Mouse (Mus musculus) heart, embryonic 10.5 days (tissue): ENCODE results near the gene Lrp8. TPM values are rescaled to one million over a fixed set of nuclear protein-coding genes. Genes with fewer than 3 reads are reported as not detected.
A peak's percentile ranks its signal among the peaks of the same experiment; 100 is the strongest.

ENCODE experiments used
- DNase-seq: peaks from one replicate; pipeline ENCODE4 v3.0.0-alpha.2; 2017; ENCODE audit warnings: low spot score
- H3K27ac ChIP-seq: fragments of 300-500 bp; sonication (generic); 2 replicates; pipeline ENCODE4 v1.5.1; 2016; ENCODE audit warnings: mild to moderate bottlenecking
- H3K27me3 ChIP-seq: fragments of 300-500 bp; sonication (generic); 2 replicates; pipeline ENCODE4 v1.6.1; 2016; ENCODE audit warnings: mild to moderate bottlenecking; ENCODE audit not compliant: poor library complexity, insufficient read depth, severe bottlenecking
- H3K36me3 ChIP-seq: fragments of 300-500 bp; sonication (generic); 2 replicates; pipeline ENCODE4 v1.6.1; 2016; ENCODE audit warnings: mild to moderate bottlenecking, moderate library complexity
- H3K4me1 ChIP-seq: fragments of 300-500 bp; sonication (generic); 2 replicates; pipeline ENCODE4 v1.6.1; 2016; ENCODE audit warnings: mild to moderate bottlenecking
- H3K4me3 ChIP-seq: fragments of 300-500 bp; sonication (generic); 2 replicates; pipeline ENCODE4 v1.5.1; 2016; ENCODE audit warnings: mild to moderate bottlenecking, moderate library complexity
- H3K9me3 ChIP-seq: fragments of 300-500 bp; sonication (generic); 2 replicates; pipeline ENCODE4 v1.6.1; 2016; ENCODE audit warnings: mild to moderate bottlenecking, moderate library complexity
- WGBS: fragments of 180-500 bp; shearing (Covaris S2); methylation state at CpG from one replicate; pipeline ENCODE4 v1.1.7; 2016; 5-methylcytosine and 5-hydroxymethylcytosine counted together
- polyA plus RNA-seq: library from polyadenylated mRNA; unstranded; fragments of >200 nt; fragmentation: Nextera tagmentation; extraction: Ambion mirVana; gene quantifications from 2 replicates; pipeline ENCODE4 v1.2.1, GENCODE M21; 2016

Gene Lrp8
- polyA plus RNA-seq, 1 experiment from 2014 or later = 2.6 TPM

DNA sequence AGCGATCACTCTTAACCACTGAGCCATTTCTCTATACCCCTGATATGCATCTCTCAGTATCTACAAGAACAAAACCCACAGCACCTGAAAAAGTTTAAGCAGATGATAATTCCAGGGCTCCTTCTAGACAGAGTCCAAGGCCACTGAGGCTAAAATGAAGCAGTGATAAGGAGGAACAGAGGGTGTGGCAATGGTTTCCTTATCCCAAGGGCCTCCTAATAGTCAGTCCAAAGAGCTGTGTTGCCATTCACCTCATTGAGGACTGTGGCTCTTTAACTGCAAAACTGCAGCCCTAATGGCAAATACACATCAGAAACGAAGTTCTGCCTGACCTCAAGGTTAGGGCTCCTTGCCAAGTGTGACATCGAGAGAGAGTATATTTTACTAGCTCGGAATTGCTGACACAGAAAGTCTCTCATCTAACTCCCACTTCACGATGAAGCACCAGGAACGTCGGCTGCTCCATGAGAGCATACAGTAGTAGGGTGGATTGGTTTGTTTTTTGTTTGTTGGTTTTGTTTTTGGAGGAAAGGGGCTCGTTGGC, 119.2 kb downstream of the Lrp8 start:
- Histone ChIP-seq H3K27me3 (no peaks in the 10 kb centered on the region), H3K9me3 (no peaks in the 10 kb centered on the region), H3K36me3 (0 out of 2 replicates have a peak, but pooled peaks cover 6% of the 10 kb centered on the region), H3K4me3 (no peak overlapping the region), H3K27ac (no peak overlapping the region), H3K4me1 (peaks cover 28% of the 10 kb centered on the region)
- no peak for DNase-seq
- WGBS = 79% methylated on average over 8 of the region's 8 CpGs

DNA sequence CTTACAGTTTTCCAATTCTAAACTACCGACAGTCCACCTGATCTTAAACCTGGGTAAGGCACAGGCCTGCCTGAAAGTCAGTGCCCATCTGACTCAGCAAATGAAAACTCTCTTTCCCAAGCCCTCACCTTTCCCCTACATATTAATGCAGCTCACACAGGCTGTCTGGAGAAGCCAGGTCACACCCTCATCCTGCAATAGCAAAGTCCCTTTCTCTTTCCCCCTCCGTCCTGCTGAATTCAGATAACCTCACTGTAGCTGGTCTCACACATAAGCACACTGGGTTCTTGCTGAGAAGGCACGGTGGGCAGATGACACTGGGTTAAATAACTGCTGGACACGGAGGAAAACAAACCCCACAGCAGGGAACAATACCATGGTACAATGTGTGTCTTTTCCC, 119.9 kb downstream of the Lrp8 start:
- Histone ChIP-seq H3K36me3 (0 out of 2 replicates have a peak, but pooled peaks cover 6% of the 10 kb centered on the region), H3K4me3 (peak overlapping the region; percentile 93; the same call in 1 of the 2 replicates), H3K27me3 (no peaks in the 10 kb centered on the region), H3K27ac (peak overlapping the region; percentile 56), H3K9me3 (no peaks in the 10 kb centered on the region), H3K4me1 (peaks cover 28% of the 10 kb centered on the region)
- 70% methylated on average over 4 of the region's 4 CpGs for WGBS
- DNase-seq = no peak

DNA sequence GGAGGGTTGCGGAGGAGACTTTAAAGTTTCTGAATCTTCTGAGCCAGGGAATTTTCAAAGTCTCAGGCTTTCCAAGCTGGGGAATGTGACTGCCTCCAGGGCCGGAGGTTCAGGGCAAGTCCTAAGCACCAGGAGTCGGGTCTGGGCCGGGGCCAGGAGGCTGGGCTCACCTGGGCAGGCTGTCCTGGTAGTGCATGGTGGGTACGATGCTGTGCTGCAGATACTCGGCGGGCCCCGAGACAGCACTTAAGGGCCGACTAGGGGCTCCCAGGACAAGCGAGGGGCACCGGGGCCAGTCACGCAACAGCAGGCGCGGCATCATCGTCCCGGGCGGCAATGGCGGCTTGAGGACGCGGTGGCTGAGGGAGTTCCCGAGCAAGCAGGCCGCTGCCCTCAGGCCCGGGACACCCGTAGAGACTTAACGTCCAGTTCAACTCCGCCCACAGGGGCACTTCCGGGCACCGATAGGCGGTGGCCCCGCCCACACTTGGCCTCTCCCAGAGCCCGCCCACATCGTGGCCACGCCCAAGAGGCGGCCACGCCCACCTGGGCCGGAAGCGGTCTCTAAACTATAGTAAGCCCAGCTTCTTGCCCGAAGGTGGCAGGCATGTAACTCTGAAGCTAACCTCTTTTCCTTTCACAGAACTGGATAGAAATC, 121.2 kb downstream of the Lrp8 start, which contains the start of gene Cpt2:
Cpt2 (minus strand) TSS at position 466 of the 658 bp plus-strand sequence.
- peak; percentile 98 for DNase-seq
- WGBS = 1% methylated on average over 38 of the region's 38 CpGs
- Histone ChIP-seq H3K27me3 (no peaks in the 10 kb centered on the region), H3K9me3 (no peaks in the 10 kb centered on the region), H3K36me3 (0 out of 2 replicates have a peak, but pooled peaks cover 6% of the 10 kb centered on the region), H3K27ac (peak within 1 kb of the TSS; percentile 95), H3K4me1 (peaks cover 28% of the 10 kb centered on the region), H3K4me3 (peak within 1 kb of the TSS; percentile 93)

DNA sequence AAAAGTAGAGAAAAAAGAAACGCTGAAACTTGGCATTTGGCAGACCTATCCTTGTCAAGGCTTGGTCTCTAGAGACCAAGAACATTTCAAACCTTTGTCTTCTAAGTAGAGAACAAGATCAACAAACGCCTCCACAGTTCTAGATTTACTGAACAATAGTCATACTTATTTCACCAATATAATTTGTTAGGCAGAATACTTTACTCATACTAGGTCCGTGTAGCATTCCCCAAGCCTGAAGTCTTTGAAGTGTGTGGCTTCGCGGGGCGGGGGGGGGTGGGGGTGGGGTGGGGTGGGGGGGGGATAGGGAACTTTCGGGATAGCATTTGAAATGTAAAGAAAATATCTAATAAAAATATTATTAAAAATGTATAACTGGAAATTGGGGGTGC, 121.7 kb downstream of the Lrp8 start:
- Histone ChIP-seq H3K27me3 (no peaks in the 10 kb centered on the region), H3K36me3 (0 out of 2 replicates have a peak, but pooled peaks cover 6% of the 10 kb centered on the region), H3K4me3 (peak overlapping the region; percentile 93), H3K27ac (peak overlapping the region; percentile 95), H3K9me3 (no peaks in the 10 kb centered on the region), H3K4me1 (peaks cover 28% of the 10 kb centered on the region)
- WGBS = 47% methylated on average over 7 of the region's 7 CpGs
- DNase-seq = no peak

Other genes with a start within 250 kb of the Lrp8 start
- gene Dmrtb1, start 118.0 kb upstream of the Lrp8 start, polyA plus RNA-seq = 0.14 and 0.25 TPM in 2 replicates
- gene Magoh, start 77.5 kb downstream of the Lrp8 start, polyA plus RNA-seq = 117 and 160 TPM in 2 replicates
- 94.4 and 102 TPM in 2 replicates for gene 0610037L13Rik, start 87.6 kb downstream of the Lrp8 start, polyA plus RNA-seq
- 50.6 and 67.0 TPM in 2 replicates for gene Cpt2, start 121.3 kb downstream of the Lrp8 start, polyA plus RNA-seq
- gene Slc1a7, start 166.1 kb downstream of the Lrp8 start, polyA plus RNA-seq = not detected in 2 replicates